Mouse (Mus musculus): Measurements from ENCODE around the gene 2010300C02Rik. TPM values are rescaled to one million over a fixed set of nuclear protein-coding genes. Genes with fewer than 3 reads are reported as not detected.

2010300C02Rik gene
- polyA plus RNA-seq, 1 experiment from 2014 or later: 4.6 TPM

- Histone ChIP-seq H3K9me3 (peaks cover 4% of the 10 kb centered on the region; the same call in 1 of the 2 replicates), H3K27ac (replicated peaks) (no peak overlapping the region), H3K9ac (no peak overlapping the region), H3K36me3 (no peaks in the 10 kb centered on the region), H3K4me2 (no peak overlapping the region), H3K4me1 (no peaks in the 10 kb centered on the region), H3K4me3 (no peak overlapping the region), H3K27me3 (replicated peaks) (no peaks in the 10 kb centered on the region)
- no peak for ATAC-seq (ENCODE audit: extremely low read depth, insufficient number of reproducible peaks, low FRiP score, low TSS enrichment)
- 72% methylated on average over 2 of the region's 2 CpGs for WGBS
Measured at GRCm38 (mm10) chr1:37566344-37566743, 153.5 kb downstream of the 2010300C02Rik start.

- WGBS: 45% methylated on average over 6 of the region's 6 CpGs
Measured at GRCm38 (mm10) chr1:37565396-37565795, 154.5 kb downstream of the 2010300C02Rik start.

GRCm38 (mm10) chr1:37561955-37562354 lies 157.9 kb downstream of the 2010300C02Rik start:
- H3K9ac ChIP-seq: no peak overlapping the region
- H3K36me3 ChIP-seq: no peaks in the 10 kb centered on the region
- no peak overlapping the region for H3K4me2 ChIP-seq
- H3K4me3 ChIP-seq: no peak overlapping the region
- no peak overlapping the region for H3K27ac ChIP-seq (replicated peaks)
- H3K4me1 ChIP-seq: no peaks in the 10 kb centered on the region
- H3K9me3 ChIP-seq: peaks cover 4% of the 10 kb centered on the region; the same call in 1 of the 2 replicates
- no peaks in the 10 kb centered on the region; the same call in 1 of the 2 replicates for H3K27me3 ChIP-seq (replicated peaks)
- 76% methylated on average over 3 of the region's 3 CpGs for WGBS
- no peak for ATAC-seq (ENCODE audit: extremely low read depth, insufficient number of reproducible peaks, low FRiP score, low TSS enrichment)

More at GRCm38 (mm10) chr1:37565396-37565795, 154.5 kb downstream of the 2010300C02Rik start:
- Histone ChIP-seq H3K36me3 (no peaks in the 10 kb centered on the region), H3K4me2 (no peak overlapping the region), H3K27me3 (replicated peaks) (no peaks in the 10 kb centered on the region), H3K9ac (no peak overlapping the region), H3K4me3 (no peak overlapping the region), H3K9me3 (peaks cover 4% of the 10 kb centered on the region; the same call in 1 of the 2 replicates), H3K4me1 (no peaks in the 10 kb centered on the region), H3K27ac (replicated peaks) (no peak overlapping the region)
- ATAC-seq (ENCODE audit: extremely low read depth, insufficient number of reproducible peaks, low FRiP score, low TSS enrichment): no peak

Other genes starting within 250 kb of the 2010300C02Rik start
- 2.1 and 3.8 TPM in 2 replicates for gene Mgat4a, start 179.1 kb downstream of the 2010300C02Rik start, polyA plus RNA-seq (2015; fragmentation: Nextera tagmentation; extraction: Ambion mirVana)
- gene Tsga10, start 146.3 kb upstream of the 2010300C02Rik start, polyA plus RNA-seq (2015; fragmentation: Nextera tagmentation; extraction: Ambion mirVana): 3.6 and 3.8 TPM in 2 replicates
- gene Lipt1, start 151.7 kb upstream of the 2010300C02Rik start, polyA plus RNA-seq (2015; fragmentation: Nextera tagmentation; extraction: Ambion mirVana): 7.1 and 8.2 TPM in 2 replicates
- 9.8 and 11.5 TPM in 2 replicates for gene Mitd1, start 170.3 kb upstream of the 2010300C02Rik start, polyA plus RNA-seq (2015; fragmentation: Nextera tagmentation; extraction: Ambion mirVana)
- gene Mrpl30, start 170.4 kb upstream of the 2010300C02Rik start, polyA plus RNA-seq (2015; fragmentation: Nextera tagmentation; extraction: Ambion mirVana): 267 and 281 TPM in 2 replicates
- not detected in 2 replicates for gene Lyg2, start 196.4 kb upstream of the 2010300C02Rik start, polyA plus RNA-seq (2015; fragmentation: Nextera tagmentation; extraction: Ambion mirVana)
- not detected in 2 replicates for gene Lyg1, start 237.7 kb upstream of the 2010300C02Rik start, polyA plus RNA-seq (2015; fragmentation: Nextera tagmentation; extraction: Ambion mirVana)